Mouse (Mus musculus) kidney, embryonic 14.5 days (tissue): ENCODE results near the gene Cd302. TPM values are rescaled to one million over a fixed set of nuclear protein-coding genes. Genes with fewer than 3 reads are reported as not detected.

Source experiments
- ATAC-seq: fragments of 200-750 bp; cut with Nextera tagmentation; 2 replicates; pipeline ENCODE4 v1.8.0; 2017; ENCODE audit warnings: moderate number of reproducible peaks, mild to moderate bottlenecking, moderate TSS enrichment, moderate library complexity; ENCODE audit not compliant: low FRiP score, low TSS enrichment
- H3K27ac ChIP-seq: fragments of 300-500 bp; sonication (generic); 2 replicates; pipeline ENCODE4 v1.5.1; 2014; ENCODE audit warnings: low read depth, mild to moderate bottlenecking, low read length, moderate library complexity, mixed read lengths
- H3K27me3 ChIP-seq: fragments of 300-500 bp; sonication (generic); 2 replicates; pipeline ENCODE4 v1.6.1; 2014; ENCODE audit warnings: mild to moderate bottlenecking, low read length; ENCODE audit not compliant: control insufficient read depth, insufficient read depth
- H3K36me3 ChIP-seq: fragments of 300-500 bp; sonication (generic); 2 replicates; pipeline ENCODE4 v1.6.1; 2014; ENCODE audit warnings: low read length, mixed read lengths; ENCODE audit not compliant: control insufficient read depth, insufficient read depth
- H3K4me1 ChIP-seq: fragments of 300-500 bp; sonication (generic); 2 replicates; pipeline ENCODE4 v1.6.1; 2014; ENCODE audit warnings: low read length, mixed read lengths; ENCODE audit not compliant: control insufficient read depth, insufficient read depth
- H3K4me2 ChIP-seq: fragments of 300-500 bp; sonication (generic); replicated peaks from 2 replicates; pipeline ENCODE4 v1.6.1; 2014; ENCODE audit warnings: low read depth, mild to moderate bottlenecking, low read length
- H3K4me3 ChIP-seq: fragments of 300-500 bp; sonication (generic); 2 replicates; pipeline ENCODE4 v1.5.1; 2014; ENCODE audit warnings: mild to moderate bottlenecking, low read length
- H3K9ac ChIP-seq: fragments of 300-500 bp; sonication (generic); 2 replicates; pipeline ENCODE4 v1.6.1; 2014; ENCODE audit warnings: low read depth, mild to moderate bottlenecking, low read length, moderate library complexity
- H3K9me3 ChIP-seq: fragments of 300-500 bp; sonication (generic); 2 replicates; pipeline ENCODE4 v1.6.1; 2016; ENCODE audit warnings: low read length; ENCODE audit not compliant: control insufficient read depth
- WGBS: fragments of 180-500 bp; shearing (Covaris S2); extraction: QIAGEN DNeasy Blood & Tissue Kit; methylation state at CpG from one replicate; pipeline ENCODE4 v1.1.7; 2014; 5-methylcytosine and 5-hydroxymethylcytosine counted together
- polyA plus RNA-seq: library from polyadenylated mRNA; unstranded; fragments of >200 nt; fragmentation: Nextera tagmentation; extraction: Ambion mirVana; gene quantifications from 2 replicates; pipeline ENCODE4 v1.2.1, GENCODE M21; 2014

Gene Cd302
- polyA plus RNA-seq, 1 experiment from 2014 or later, result 51.1 TPM

- no peak overlapping the region for H3K27ac ChIP-seq
- ATAC-seq, result no peak
- H3K9ac ChIP-seq, result no peak overlapping the region
- WGBS, result 88% methylated on average over 14 of the region's 14 CpGs
- H3K9me3 ChIP-seq, result 0 out of 2 replicates have a peak, but pooled peaks cover 2% of the 10 kb centered on the region
- H3K36me3 ChIP-seq, result no peaks in the 10 kb centered on the region
- H3K4me1 ChIP-seq, result peaks cover 7% of the 10 kb centered on the region
- no peak overlapping the region for H3K4me3 ChIP-seq
- no peaks in the 10 kb centered on the region for H3K27me3 ChIP-seq
- H3K4me2 ChIP-seq, result no peak overlapping the region
These were observed 14.3 kb downstream of the Cd302 start for GRCm38 (mm10) chr2:60269856-60270479.

GRCm38 (mm10) chr2:60267567-60267966, 16.7 kb downstream of the Cd302 start:
- Histone ChIP-seq H3K4me1 (peaks cover 7% of the 10 kb centered on the region), H3K4me2 (no peak overlapping the region), H3K9me3 (no peaks in the 10 kb centered on the region), H3K4me3 (no peak overlapping the region), H3K27ac (no peak overlapping the region), H3K27me3 (no peaks in the 10 kb centered on the region), H3K9ac (no peak overlapping the region), H3K36me3 (no peaks in the 10 kb centered on the region)
- peak; percentile 55; the same call in 1 of the 2 replicates for ATAC-seq
- WGBS, result 30% methylated on average over 1 of the region's 1 CpGs

- H3K4me3 ChIP-seq, result no peak overlapping the region
- H3K9me3 ChIP-seq, result no peaks in the 10 kb centered on the region; the same call in 1 of the 2 replicates
- ATAC-seq, result no peak
- H3K9ac ChIP-seq, result no peak overlapping the region
- WGBS, result 86% methylated on average over 5 of the region's 5 CpGs
- H3K36me3 ChIP-seq, result peaks cover 3% of the 10 kb centered on the region; the same call in 1 of the 2 replicates
- no peak overlapping the region for H3K27ac ChIP-seq
- no peaks in the 10 kb centered on the region for H3K4me1 ChIP-seq
- H3K4me2 ChIP-seq, result no peak overlapping the region
- no peaks in the 10 kb centered on the region for H3K27me3 ChIP-seq
These were observed 23.5 kb downstream of the Cd302 start for GRCm38 (mm10) chr2:60260621-60261350.

GRCm38 (mm10) chr2:60259186-60259585, 25.1 kb downstream of the Cd302 start:
- Histone ChIP-seq H3K4me1 (no peaks in the 10 kb centered on the region), H3K36me3 (peaks cover 3% of the 10 kb centered on the region; the same call in 1 of the 2 replicates), H3K9ac (no peak overlapping the region), H3K4me2 (no peak overlapping the region), H3K27me3 (no peaks in the 10 kb centered on the region), H3K27ac (no peak overlapping the region), H3K4me3 (no peak overlapping the region), H3K9me3 (no peaks in the 10 kb centered on the region; the same call in 1 of the 2 replicates)
- ATAC-seq, result no peak
- WGBS, result 96% methylated on average over 5 of the region's 5 CpGs

- no peaks in the 10 kb centered on the region for H3K27me3 ChIP-seq
- no peak overlapping the region for H3K4me2 ChIP-seq
- H3K4me1 ChIP-seq, result no peaks in the 10 kb centered on the region
- H3K27ac ChIP-seq, result no peak overlapping the region
- H3K9ac ChIP-seq, result no peak overlapping the region
- H3K36me3 ChIP-seq, result peaks cover 3% of the 10 kb centered on the region; the same call in 1 of the 2 replicates
- WGBS, result 93% methylated on average over 2 of the region's 2 CpGs
- H3K9me3 ChIP-seq, result no peaks in the 10 kb centered on the region; the same call in 1 of the 2 replicates
- no peak overlapping the region for H3K4me3 ChIP-seq
- ATAC-seq, result no peak
These were observed 27.5 kb downstream of the Cd302 start for GRCm38 (mm10) chr2:60256751-60257150.

GRCm38 (mm10) chr2:60253506-60253905, 30.8 kb downstream of the Cd302 start:
- H3K9ac ChIP-seq, result no peak overlapping the region
- no peaks in the 10 kb centered on the region for H3K4me1 ChIP-seq
- no peak overlapping the region for H3K4me3 ChIP-seq
- no peaks in the 10 kb centered on the region for H3K27me3 ChIP-seq
- ATAC-seq, result no peak
- no peaks in the 10 kb centered on the region; the same call in 1 of the 2 replicates for H3K9me3 ChIP-seq
- peaks cover 17% of the 10 kb centered on the region for H3K36me3 ChIP-seq
- no peak overlapping the region for H3K27ac ChIP-seq
- H3K4me2 ChIP-seq, result no peak overlapping the region

- ATAC-seq, result no peak
- 88% methylated on average over 4 of the region's 4 CpGs for WGBS
- Histone ChIP-seq H3K27ac (no peak overlapping the region), H3K4me3 (no peak overlapping the region), H3K4me2 (no peak overlapping the region), H3K36me3 (peaks cover 17% of the 10 kb centered on the region), H3K9ac (no peak overlapping the region), H3K9me3 (no peaks in the 10 kb centered on the region; the same call in 1 of the 2 replicates), H3K4me1 (no peaks in the 10 kb centered on the region), H3K27me3 (no peaks in the 10 kb centered on the region)
These were observed 31.5 kb downstream of the Cd302 start for GRCm38 (mm10) chr2:60252782-60253181.

GRCm38 (mm10) chr2:60234506-60234905, 49.8 kb downstream of the Cd302 start:
- Histone ChIP-seq H3K27ac (no peak overlapping the region), H3K36me3 (peaks cover 80% of the 10 kb centered on the region), H3K4me2 (no peak overlapping the region), H3K27me3 (no peaks in the 10 kb centered on the region), H3K9me3 (no peaks in the 10 kb centered on the region), H3K9ac (no peak overlapping the region), H3K4me3 (no peak overlapping the region), H3K4me1 (no peaks in the 10 kb centered on the region)
- no peak for ATAC-seq
- WGBS, result 88% methylated on average over 7 of the region's 7 CpGs

- H3K27ac ChIP-seq, result no peak overlapping the region
- H3K36me3 ChIP-seq, result peaks cover 72% of the 10 kb centered on the region
- H3K4me2 ChIP-seq, result no peak overlapping the region
- 65% methylated on average over 2 of the region's 2 CpGs for WGBS
- no peak overlapping the region for H3K4me3 ChIP-seq
- no peak for ATAC-seq
- no peaks in the 10 kb centered on the region for H3K4me1 ChIP-seq
- no peaks in the 10 kb centered on the region for H3K9me3 ChIP-seq
- H3K27me3 ChIP-seq, result no peaks in the 10 kb centered on the region
- H3K9ac ChIP-seq, result no peak overlapping the region
These were observed 51.1 kb downstream of the Cd302 start for GRCm38 (mm10) chr2:60233147-60233546.
